Mouse (Mus musculus) liver, adult (tissue): ENCODE measurements around the gene Gm11939.
"Not testable (repeated sequence)": the region's sequence is repeated elsewhere in the genome, so short reads cannot be mapped to it uniquely, and the experiment has no call there.

Experiments
- GATA4 ChIP-seq: IDR thresholded peaks from 2 replicates; pipeline ENCODE4 v1.6.1; 2014; ENCODE audit warnings: mild to moderate bottlenecking, low read length; ENCODE audit not compliant: insufficient replicate concordance

The Gm11939 gene

GRCm38 (mm10) chr11:99559366-99559765 lies at the start of gene Gm11939:
Gene Gm11939, minus strand, starts transcription at chr11:99559466.
- TF ChIP-seq GATA4: no peak

GRCm38 (mm10) chr11:99603208-99603607 lies 43.9 kb upstream of the Gm11939 start, which contains the start of gene Gm11938:
Gene Gm11938, minus strand, starts transcription at chr11:99603308.
- not testable (repeated sequence) for TF ChIP-seq GATA4

- not testable (repeated sequence) for TF ChIP-seq GATA4
Measured at GRCm38 (mm10) chr11:99597742-99598141, 38.5 kb upstream of the Gm11939 start, which contains the start of gene Krtap9-3. Gene Krtap9-3, minus strand, starts transcription at chr11:99598105.

GRCm38 (mm10) chr11:99590981-99591380 lies 31.7 kb upstream of the Gm11939 start, which contains the start of gene Krtap1-3:
Gene Krtap1-3, minus strand, starts transcription at chr11:99591339.
- no peak for TF ChIP-seq GATA4

GRCm38 (mm10) chr11:99585096-99585495 lies 25.8 kb upstream of the Gm11939 start:
- TF ChIP-seq GATA4: no peak

GRCm38 (mm10) chr11:99583245-99583704 lies 24.0 kb upstream of the Gm11939 start, which contains the start of gene Krtap1-4:
Gene Krtap1-4, minus strand, starts transcription at chr11:99583654.
- no peak for TF ChIP-seq GATA4

GRCm38 (mm10) chr11:99581564-99581963 lies 22.3 kb upstream of the Gm11939 start:
- no peak for TF ChIP-seq GATA4

GRCm38 (mm10) chr11:99581051-99581450 lies 21.8 kb upstream of the Gm11939 start:
- no peak for TF ChIP-seq GATA4

GRCm38 (mm10) chr11:99580636-99581035 lies 21.4 kb upstream of the Gm11939 start, which contains the start of gene Krtap1-5:
Gene Krtap1-5, minus strand, starts transcription at chr11:99581016.
- no peak for TF ChIP-seq GATA4

GRCm38 (mm10) chr11:99574106-99574505 lies 14.8 kb upstream of the Gm11939 start:
- no peak for TF ChIP-seq GATA4

GRCm38 (mm10) chr11:99573164-99573563 lies 13.9 kb upstream of the Gm11939 start:
- no peak for TF ChIP-seq GATA4

- TF ChIP-seq GATA4: no peak
Measured at GRCm38 (mm10) chr11:99566530-99566929, 7.3 kb upstream of the Gm11939 start, which contains the start of gene Krtap3-1. Gene Krtap3-1, minus strand, starts transcription at chr11:99566630.

- TF ChIP-seq GATA4: no peak
Measured at GRCm38 (mm10) chr11:99562580-99562979, 3.3 kb upstream of the Gm11939 start.

- TF ChIP-seq GATA4: no peak
Measured at GRCm38 (mm10) chr11:99557976-99558745, 1.1 kb downstream of the Gm11939 start.

GRCm38 (mm10) chr11:99556753-99557152 lies 2.5 kb downstream of the Gm11939 start, which contains the start of gene Krtap3-2:
Gene Krtap3-2, minus strand, starts transcription at chr11:99556853.
- no peak for TF ChIP-seq GATA4

- TF ChIP-seq GATA4: no peak
Measured at GRCm38 (mm10) chr11:99556195-99556594, 3.1 kb downstream of the Gm11939 start.

- TF ChIP-seq GATA4: no peak
Measured at GRCm38 (mm10) chr11:99550765-99551164, 8.5 kb downstream of the Gm11939 start, which contains the start of gene Krtap3-3. Gene Krtap3-3, minus strand, starts transcription at chr11:99550865.

- TF ChIP-seq GATA4: no peak
Measured at GRCm38 (mm10) chr11:99547892-99548291, 11.4 kb downstream of the Gm11939 start.
